Mouse (Mus musculus): ENCODE data around the gene Snx5. TPM values are rescaled to one million over a fixed set of nuclear protein-coding genes. Genes with fewer than 3 reads are reported as not detected.

Gene Snx5
- polyA plus RNA-seq, 1 experiment from 2014 or later: 67.6 TPM

DNA sequence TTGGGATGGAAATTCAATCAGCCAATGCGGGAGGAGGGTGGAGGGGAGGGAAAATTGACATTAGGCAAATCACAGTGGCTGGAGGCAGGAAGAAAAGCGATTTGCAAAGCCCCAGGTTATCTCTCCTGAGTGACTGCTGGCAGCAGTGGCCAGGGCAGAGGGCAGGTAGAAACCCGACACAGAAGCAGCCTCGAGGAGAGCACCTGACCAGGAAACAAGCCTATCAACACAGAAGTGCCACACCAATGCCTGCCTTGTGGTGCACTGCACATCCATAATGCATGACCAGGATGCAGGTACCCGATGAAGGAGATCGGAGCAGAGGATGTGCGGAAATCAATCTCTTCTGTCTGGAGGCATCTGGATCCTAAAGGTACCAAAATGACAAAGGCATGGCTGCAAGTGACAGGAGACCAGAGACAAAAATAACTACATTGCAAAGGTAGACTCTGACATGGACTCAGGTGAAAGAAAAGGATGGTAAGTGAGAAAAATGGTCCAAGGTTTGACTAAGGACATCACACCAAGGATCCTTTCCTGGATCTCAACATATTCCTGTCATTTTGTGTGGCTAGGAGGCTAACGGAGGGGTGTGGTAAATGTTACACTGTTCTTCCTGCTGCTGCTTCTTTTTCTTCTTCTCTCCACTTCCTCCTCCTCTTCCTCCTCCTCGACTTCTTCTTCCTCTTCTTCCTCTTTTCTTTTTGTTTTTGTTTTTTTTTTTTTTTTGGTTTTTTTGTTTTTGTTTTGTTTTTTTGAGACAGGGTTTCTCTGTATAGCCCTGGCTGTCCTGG is 33.7 kb downstream of the Snx5 start:
- no peak overlapping the region for H3K9ac ChIP-seq
- no peak overlapping the region for H3K27ac ChIP-seq (replicated peaks)
- no peaks in the 10 kb centered on the region for H3K4me1 ChIP-seq (replicated peaks)
- H3K27me3 ChIP-seq: no peaks in the 10 kb centered on the region
- ATAC-seq (ENCODE audit: low FRiP score, low read depth): no peak
- WGBS: 60% methylated on average over 9 of the region's 9 CpGs
- H3K36me3 ChIP-seq: no peaks in the 10 kb centered on the region
- H3K4me2 ChIP-seq: 0 out of 2 replicates have a peak overlapping the region, but pooled peaks have one; percentile 4
- no peak overlapping the region for H3K4me3 ChIP-seq
- no peaks in the 10 kb centered on the region for H3K9me3 ChIP-seq

GRCm38 (mm10) chr2:144235776-144236175 is 34.9 kb downstream of the Snx5 start:
- Histone ChIP-seq H3K27ac (replicated peaks) (no peak overlapping the region), H3K4me1 (replicated peaks) (no peaks in the 10 kb centered on the region), H3K36me3 (no peaks in the 10 kb centered on the region), H3K4me2 (no peak overlapping the region), H3K27me3 (no peaks in the 10 kb centered on the region), H3K9ac (no peak overlapping the region), H3K4me3 (no peak overlapping the region), H3K9me3 (no peaks in the 10 kb centered on the region)
- no peak for ATAC-seq (ENCODE audit: low FRiP score, low read depth)
- 62% methylated on average over 3 of the region's 3 CpGs for WGBS

GRCm38 (mm10) chr2:144233534-144233933 is 37.2 kb downstream of the Snx5 start:
- ATAC-seq (ENCODE audit: low FRiP score, low read depth): no peak
- no peak overlapping the region for H3K4me2 ChIP-seq
- no peaks in the 10 kb centered on the region for H3K9me3 ChIP-seq
- H3K9ac ChIP-seq: no peak overlapping the region
- H3K4me3 ChIP-seq: no peak overlapping the region
- no peak overlapping the region for H3K27ac ChIP-seq (replicated peaks)
- 58% methylated on average over 3 of the region's 3 CpGs for WGBS
- no peaks in the 10 kb centered on the region for H3K4me1 ChIP-seq (replicated peaks)
- no peaks in the 10 kb centered on the region for H3K36me3 ChIP-seq
- H3K27me3 ChIP-seq: no peaks in the 10 kb centered on the region

GRCm38 (mm10) chr2:144231115-144231514 is 39.6 kb downstream of the Snx5 start:
- no peak overlapping the region for H3K27ac ChIP-seq (replicated peaks)
- no peaks in the 10 kb centered on the region for H3K27me3 ChIP-seq
- H3K4me3 ChIP-seq: no peak overlapping the region
- 80% methylated on average over 5 of the region's 5 CpGs for WGBS
- no peaks in the 10 kb centered on the region for H3K9me3 ChIP-seq
- no peak overlapping the region for H3K4me2 ChIP-seq
- no peak for ATAC-seq (ENCODE audit: low FRiP score, low read depth)
- no peaks in the 10 kb centered on the region for H3K4me1 ChIP-seq (replicated peaks)
- no peaks in the 10 kb centered on the region for H3K36me3 ChIP-seq
- H3K9ac ChIP-seq: no peak overlapping the region

DNA sequence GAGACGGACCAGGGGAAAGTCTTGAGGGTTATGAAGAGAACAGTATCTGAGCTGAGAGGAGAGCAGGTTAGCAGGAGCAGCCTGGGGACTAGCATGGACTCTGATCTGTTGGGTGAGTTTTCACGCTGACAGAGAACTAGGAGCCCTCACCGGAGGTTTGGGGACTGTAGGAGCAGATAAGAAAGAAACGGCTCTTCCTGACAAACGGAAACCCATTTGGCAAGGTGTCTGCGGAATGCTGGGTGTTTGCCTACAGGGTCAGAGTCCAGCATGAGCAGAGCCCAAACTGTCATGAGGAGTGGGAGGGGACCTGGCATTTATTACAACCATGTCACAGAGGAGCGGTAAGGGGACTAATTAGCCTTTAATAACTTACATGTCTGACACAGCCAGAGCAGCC is 40.2 kb downstream of the Snx5 start:
- no peaks in the 10 kb centered on the region for H3K9me3 ChIP-seq
- H3K4me1 ChIP-seq (replicated peaks): no peaks in the 10 kb centered on the region
- H3K9ac ChIP-seq: no peak overlapping the region
- WGBS: 67% methylated on average over 7 of the region's 7 CpGs
- H3K4me2 ChIP-seq: no peak overlapping the region
- H3K36me3 ChIP-seq: no peaks in the 10 kb centered on the region
- no peak for ATAC-seq (ENCODE audit: low FRiP score, low read depth)
- no peaks in the 10 kb centered on the region for H3K27me3 ChIP-seq
- no peak overlapping the region for H3K27ac ChIP-seq (replicated peaks)
- no peak overlapping the region for H3K4me3 ChIP-seq

DNA sequence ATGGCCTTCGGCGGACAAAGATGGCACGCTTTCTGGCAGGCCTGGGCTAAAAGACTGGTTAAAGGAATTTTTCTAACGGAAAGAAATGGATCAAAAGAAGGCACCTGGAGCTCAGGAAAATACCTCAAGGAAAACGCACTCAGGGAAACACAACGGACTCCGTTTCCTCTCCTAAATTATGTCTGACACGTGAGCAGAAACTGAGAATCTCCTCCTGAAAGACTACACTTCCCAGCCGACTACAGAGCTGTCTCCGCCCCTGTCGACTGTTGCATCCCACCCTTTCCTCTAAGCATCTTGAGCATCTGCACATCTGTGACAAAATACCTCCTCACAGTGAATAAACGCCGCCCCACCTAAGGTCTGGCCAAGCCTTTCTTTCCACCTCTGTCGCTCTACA is 41.1 kb downstream of the Snx5 start:
- Histone ChIP-seq H3K27ac (replicated peaks) (no peak overlapping the region), H3K9me3 (no peaks in the 10 kb centered on the region), H3K4me3 (no peak overlapping the region), H3K4me2 (no peak overlapping the region), H3K36me3 (no peaks in the 10 kb centered on the region), H3K27me3 (no peaks in the 10 kb centered on the region), H3K4me1 (replicated peaks) (no peaks in the 10 kb centered on the region), H3K9ac (no peak overlapping the region)
- no peak for ATAC-seq (ENCODE audit: low FRiP score, low read depth)
- 92% methylated on average over 14 of the region's 14 CpGs for WGBS

GRCm38 (mm10) chr2:144228521-144229346 is 42.0 kb downstream of the Snx5 start:
- Histone ChIP-seq H3K27ac (replicated peaks) (no peak overlapping the region), H3K4me2 (no peak overlapping the region), H3K36me3 (no peaks in the 10 kb centered on the region), H3K4me1 (replicated peaks) (no peaks in the 10 kb centered on the region), H3K9ac (no peak overlapping the region), H3K4me3 (no peak overlapping the region), H3K27me3 (no peaks in the 10 kb centered on the region), H3K9me3 (no peaks in the 10 kb centered on the region)
- WGBS: 82% methylated on average over 12 of the region's 12 CpGs
- ATAC-seq (ENCODE audit: low FRiP score, low read depth): no peak

- no peak for ATAC-seq (ENCODE audit: low FRiP score, low read depth)
- H3K4me3 ChIP-seq: no peak overlapping the region
- H3K27ac ChIP-seq (replicated peaks): no peak overlapping the region
- no peak overlapping the region for H3K4me2 ChIP-seq
- no peaks in the 10 kb centered on the region for H3K36me3 ChIP-seq
- 77% methylated on average over 12 of the region's 12 CpGs for WGBS
- H3K9me3 ChIP-seq: no peaks in the 10 kb centered on the region
- H3K9ac ChIP-seq: no peak overlapping the region
- no peaks in the 10 kb centered on the region for H3K4me1 ChIP-seq (replicated peaks)
- H3K27me3 ChIP-seq: no peaks in the 10 kb centered on the region
Observed at GRCm38 (mm10) chr2:144226906-144227586, 43.7 kb downstream of the Snx5 start.

GRCm38 (mm10) chr2:144224351-144224750 is 46.4 kb downstream of the Snx5 start:
- Histone ChIP-seq H3K27ac (replicated peaks) (no peak overlapping the region), H3K9ac (no peak overlapping the region), H3K4me2 (no peak overlapping the region), H3K9me3 (no peaks in the 10 kb centered on the region), H3K27me3 (no peaks in the 10 kb centered on the region), H3K4me3 (no peak overlapping the region), H3K36me3 (no peaks in the 10 kb centered on the region), H3K4me1 (replicated peaks) (no peaks in the 10 kb centered on the region)
- 70% methylated on average over 12 of the region's 12 CpGs for WGBS
- ATAC-seq (ENCODE audit: low FRiP score, low read depth): no peak

DNA sequence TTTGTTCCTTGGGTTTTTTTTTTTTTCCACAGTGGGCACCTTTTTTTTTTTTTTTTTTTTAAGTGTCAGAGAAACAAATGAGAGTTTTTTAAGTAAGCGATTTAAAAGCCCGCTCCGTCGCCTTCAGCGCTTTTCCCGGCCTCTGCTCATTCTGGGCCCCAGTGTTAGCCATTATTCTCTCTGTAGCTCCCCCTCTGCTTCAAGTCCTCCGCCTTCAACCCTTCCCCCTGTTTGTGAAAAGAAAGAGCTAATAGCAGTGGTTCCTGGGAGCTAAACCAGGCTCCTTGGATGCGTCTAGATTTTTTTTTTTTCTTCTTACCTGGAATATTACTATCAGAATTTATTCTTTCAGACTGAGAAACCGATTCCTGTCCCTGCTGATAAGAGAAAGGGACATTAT is 55.1 kb downstream of the Snx5 start:
- no peaks in the 10 kb centered on the region for H3K27me3 ChIP-seq
- H3K4me1 ChIP-seq (replicated peaks): peaks cover 12% of the 10 kb centered on the region
- no peak overlapping the region for H3K4me2 ChIP-seq
- peak overlapping the region; percentile 29; the same call in 1 of the 2 replicates for H3K9ac ChIP-seq
- no peak for ATAC-seq (ENCODE audit: low FRiP score, low read depth)
- H3K9me3 ChIP-seq: no peaks in the 10 kb centered on the region
- WGBS: 14% methylated on average over 9 of the region's 9 CpGs
- no peaks in the 10 kb centered on the region for H3K36me3 ChIP-seq
- H3K4me3 ChIP-seq: no peak overlapping the region
- H3K27ac ChIP-seq (replicated peaks): peak overlapping the region; percentile 70

GRCm38 (mm10) chr2:144215195-144215594 is 55.5 kb downstream of the Snx5 start:
- H3K9ac ChIP-seq: peak overlapping the region; percentile 29
- H3K9me3 ChIP-seq: no peaks in the 10 kb centered on the region
- no peak overlapping the region for H3K4me3 ChIP-seq
- no peaks in the 10 kb centered on the region for H3K36me3 ChIP-seq
- peaks cover 12% of the 10 kb centered on the region for H3K4me1 ChIP-seq (replicated peaks)
- H3K4me2 ChIP-seq: no peak overlapping the region
- H3K27ac ChIP-seq (replicated peaks): peak overlapping the region; percentile 70
- 4% methylated on average over 7 of the region's 7 CpGs for WGBS
- peak; percentile 55 for ATAC-seq (ENCODE audit: low FRiP score, low read depth)
- no peaks in the 10 kb centered on the region for H3K27me3 ChIP-seq

Measured in hindbrain, embryonic 15.5 days (tissue).